Mouse (Mus musculus) ovary, postnatal 36 days (tissue): Measurements from ENCODE around the gene Aspg.

Experiments used
- DNase-seq: peaks from one replicate; pipeline ENCODE4 v3.0.0; 2022; ENCODE audit warnings: low spot score, mixed read lengths

Gene Aspg

DNA sequence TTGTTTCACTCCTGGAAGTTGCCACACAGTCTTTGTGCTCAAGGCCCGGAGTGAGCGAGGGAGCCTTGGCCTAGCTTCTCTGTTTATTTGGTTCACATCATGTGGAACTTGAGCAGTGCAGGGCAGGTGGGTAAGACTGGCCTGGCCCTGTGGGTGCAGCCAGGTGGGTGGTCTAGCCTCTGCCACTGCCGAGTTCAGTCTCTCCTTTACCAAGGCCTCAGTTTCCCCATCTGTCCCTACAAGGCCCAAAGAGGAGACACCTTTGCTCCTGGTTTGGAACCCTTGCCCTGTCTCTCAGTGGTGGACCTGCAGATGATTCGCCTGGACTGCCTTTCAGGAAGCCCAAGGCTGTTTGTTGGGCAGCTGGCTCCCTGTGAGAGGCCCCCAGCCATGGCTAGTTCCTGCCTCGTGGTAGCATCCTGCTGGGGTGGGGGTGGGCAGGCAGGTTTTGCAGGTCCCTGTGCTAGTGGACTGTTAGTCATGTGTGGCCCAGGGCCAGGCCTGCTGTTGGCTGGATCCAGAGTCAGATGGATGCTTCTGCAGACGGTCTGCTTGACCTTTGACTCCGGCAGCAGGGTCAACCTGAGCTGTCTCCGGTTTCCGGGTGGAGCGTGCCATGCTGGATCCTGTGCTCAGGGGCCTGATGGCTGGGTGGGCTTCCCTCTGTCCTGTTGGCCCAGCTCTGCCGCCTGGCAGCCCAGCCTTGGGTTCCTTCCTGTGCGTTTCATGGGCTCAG is 44.9 kb downstream of the Aspg start:
- no peak for DNase-seq

- DNase-seq: no peak
Measured at GRCm38 (mm10) chr12:112151980-112152362, 45.5 kb downstream of the Aspg start.

GRCm38 (mm10) chr12:112153597-112153996 is 47.1 kb downstream of the Aspg start:
- DNase-seq: no peak

DNA sequence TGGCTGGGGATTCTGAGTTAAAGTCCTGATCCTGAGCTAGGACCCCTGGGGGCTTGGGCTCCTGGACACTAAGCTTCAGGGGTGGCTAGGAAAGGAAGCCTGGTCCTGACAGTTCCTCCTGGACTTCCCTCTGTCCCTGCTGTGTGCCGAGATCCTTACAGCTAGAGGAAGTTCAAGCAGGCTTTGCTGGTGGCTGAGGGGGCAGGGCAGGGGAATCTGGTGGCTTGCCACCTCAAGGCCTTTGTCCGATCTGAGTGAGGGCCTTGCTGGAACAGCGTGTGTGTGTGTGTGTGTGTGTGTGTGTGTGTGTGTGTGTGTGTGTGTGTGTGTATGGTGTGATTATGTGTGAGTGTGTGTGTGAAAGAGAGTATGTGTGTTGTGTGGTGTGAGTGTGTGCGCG is 48.0 kb downstream of the Aspg start:
- DNase-seq: no peak

- no peak for DNase-seq
Measured at GRCm38 (mm10) chr12:112155218-112156051, 49.0 kb downstream of the Aspg start.

DNA sequence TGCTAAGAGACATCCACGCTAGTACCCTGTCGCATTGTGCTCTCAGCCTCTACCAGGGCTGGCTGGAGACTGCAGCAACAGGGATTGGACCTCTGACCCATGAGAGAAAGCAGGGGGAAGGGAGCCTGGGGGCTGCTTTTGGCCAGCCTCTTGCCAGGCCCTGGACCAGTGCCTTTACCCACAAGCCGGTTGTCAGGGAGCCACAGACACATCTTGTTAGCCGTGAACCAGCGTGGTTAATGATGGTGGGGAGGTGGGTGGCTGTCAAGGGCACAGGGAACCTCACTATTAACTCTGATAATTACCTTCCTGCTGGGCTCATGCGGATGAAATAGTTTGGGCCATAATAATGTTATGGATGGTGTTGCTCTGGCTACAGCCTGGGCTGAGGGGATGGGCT is 50.3 kb downstream of the Aspg start:
- no peak for DNase-seq

- no peak for DNase-seq
Measured at GRCm38 (mm10) chr12:112158246-112158645, 51.8 kb downstream of the Aspg start.

DNA sequence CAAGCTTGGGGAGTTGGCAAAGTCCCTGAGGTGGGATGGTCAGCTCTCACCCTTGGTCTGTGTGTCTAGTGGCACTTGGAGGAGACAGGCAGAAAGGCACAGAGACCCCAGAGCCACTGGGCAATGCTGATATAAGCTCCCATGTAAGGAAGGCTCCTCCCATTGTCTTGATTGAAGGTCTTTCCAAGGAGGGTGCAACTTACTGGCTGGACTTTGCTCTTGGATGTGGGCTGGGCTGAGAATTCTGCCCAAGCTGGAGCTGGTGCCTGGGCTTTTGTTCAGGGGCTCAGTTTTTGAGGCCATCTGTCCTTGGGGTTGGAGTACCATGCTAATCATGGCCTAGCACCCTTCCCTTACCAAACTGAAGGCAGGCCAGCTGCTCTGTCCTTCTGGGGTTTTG is 52.3 kb downstream of the Aspg start:
- DNase-seq: no peak

- no peak for DNase-seq
Measured at GRCm38 (mm10) chr12:112163981-112164839, 57.7 kb downstream of the Aspg start.

DNA sequence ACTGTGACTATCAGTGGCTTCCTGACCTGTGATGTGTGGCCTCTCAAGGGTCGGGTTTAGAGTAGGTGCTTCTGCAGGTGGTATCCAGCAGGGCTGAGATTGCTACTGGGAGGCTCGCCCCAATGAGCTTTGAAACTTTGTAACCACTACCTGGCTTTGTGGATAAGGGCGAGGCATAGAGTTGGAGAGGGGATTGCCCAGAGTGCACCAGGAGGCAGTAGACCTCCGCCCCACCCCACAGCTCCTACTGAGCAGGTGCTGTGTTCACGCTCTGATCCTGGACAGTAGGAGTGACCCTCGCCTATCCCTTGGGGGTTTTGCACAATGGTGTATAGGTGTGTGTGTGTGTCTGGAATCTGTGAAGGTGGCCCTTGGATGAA is 58.4 kb downstream of the Aspg start:
- DNase-seq: no peak

GRCm38 (mm10) chr12:112169240-112169639 is 62.8 kb downstream of the Aspg start:
- DNase-seq: no peak

GRCm38 (mm10) chr12:112170671-112171574 is 64.4 kb downstream of the Aspg start:
- no peak for DNase-seq

- no peak for DNase-seq
Measured at GRCm38 (mm10) chr12:112171657-112172056, 65.2 kb downstream of the Aspg start.

DNA sequence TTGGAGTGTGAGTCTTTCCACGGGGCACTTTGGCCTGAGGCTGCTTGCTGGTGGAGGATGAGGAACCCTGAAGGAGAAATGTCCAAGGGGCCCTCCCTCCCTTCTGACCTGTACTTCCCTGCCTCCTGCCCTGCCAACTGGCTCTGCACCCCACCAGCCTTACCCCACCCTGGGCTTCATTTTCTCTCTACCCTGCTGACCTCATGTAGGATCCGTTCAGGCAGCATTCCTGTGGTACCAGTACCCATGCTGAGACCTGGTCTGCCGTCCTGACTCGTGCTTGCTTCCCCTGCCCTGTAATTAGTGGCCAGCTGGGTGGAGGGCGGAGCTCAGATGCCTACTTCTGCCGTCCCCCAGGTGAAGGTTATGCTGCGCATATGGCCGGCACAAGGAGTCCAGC is 65.7 kb downstream of the Aspg start:
- DNase-seq: no peak
